Mouse (Mus musculus): ENCODE measurements around the gene Gse1. TPM values are rescaled to one million over a fixed set of nuclear protein-coding genes. Genes with fewer than 3 reads are reported as not detected.

The Gse1 gene
- polyA plus RNA-seq, 1 experiment: 17.1 TPM

DNA sequence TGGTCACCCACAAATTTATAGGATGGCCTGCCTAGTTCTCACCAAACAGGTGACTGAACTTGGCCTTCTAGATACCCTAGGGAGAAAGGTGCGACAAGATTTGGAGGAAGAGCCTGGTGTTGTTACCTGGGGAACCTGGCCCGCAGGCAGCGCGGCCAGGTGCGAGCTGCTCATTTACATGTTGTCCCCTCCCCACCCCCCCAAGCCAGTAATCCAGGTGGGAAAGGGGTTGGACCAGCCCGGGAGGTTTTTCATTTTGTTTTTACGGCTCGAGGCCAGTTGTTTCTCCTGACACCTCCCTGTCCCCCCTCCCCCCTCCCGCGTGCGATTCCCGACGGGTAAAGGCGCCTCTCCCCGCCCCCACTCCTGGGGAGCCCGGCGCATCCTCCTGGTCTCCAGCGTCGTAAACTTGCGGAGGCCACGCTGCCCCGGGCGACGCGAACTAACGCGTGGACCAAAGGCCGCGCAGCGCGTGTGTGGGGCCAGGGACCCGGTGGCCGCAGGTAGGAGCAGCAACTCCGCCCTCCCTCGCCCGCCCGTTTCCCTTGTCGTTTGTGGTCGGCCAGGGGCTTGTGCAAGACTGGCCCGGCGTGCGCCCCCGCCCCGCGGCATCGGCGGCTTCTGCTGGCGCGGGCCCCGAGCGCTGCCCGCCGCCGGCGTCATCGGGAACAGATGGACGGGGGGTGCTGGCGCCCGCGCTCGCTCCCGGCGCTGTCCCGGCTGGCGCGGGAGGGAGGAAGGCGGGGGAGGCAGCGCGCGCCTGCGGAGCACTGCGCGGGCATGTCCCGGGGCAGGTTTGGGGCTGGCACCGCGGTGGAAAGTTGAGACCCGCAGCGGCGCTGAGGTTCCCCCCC, 307.4 kb downstream of the Gse1 start:
- Histone ChIP-seq H3K9me3 (ENCODE audit: control insufficient read depth, low read length) (no peaks in the 10 kb centered on the region), H3K4me1 (ENCODE audit: control insufficient read depth) (peaks cover 92% of the 10 kb centered on the region), H3K4me3 (replicated peaks) (peak overlapping the region; percentile 94), H3K27me3 (ENCODE audit: control insufficient read depth) (peaks cover 2% of the 10 kb centered on the region; the same call in 1 of the 2 replicates), H3K36me3 (ENCODE audit: control insufficient read depth) (peaks cover 45% of the 10 kb centered on the region)
- TF ChIP-seq GATA1 (IDR thresholded peaks at IDR 0.05; ENCODE audit: low read length) (no peak), TAL1 (IDR thresholded peaks at IDR 0.05; ENCODE audit: low read length) (no peak)

DNA sequence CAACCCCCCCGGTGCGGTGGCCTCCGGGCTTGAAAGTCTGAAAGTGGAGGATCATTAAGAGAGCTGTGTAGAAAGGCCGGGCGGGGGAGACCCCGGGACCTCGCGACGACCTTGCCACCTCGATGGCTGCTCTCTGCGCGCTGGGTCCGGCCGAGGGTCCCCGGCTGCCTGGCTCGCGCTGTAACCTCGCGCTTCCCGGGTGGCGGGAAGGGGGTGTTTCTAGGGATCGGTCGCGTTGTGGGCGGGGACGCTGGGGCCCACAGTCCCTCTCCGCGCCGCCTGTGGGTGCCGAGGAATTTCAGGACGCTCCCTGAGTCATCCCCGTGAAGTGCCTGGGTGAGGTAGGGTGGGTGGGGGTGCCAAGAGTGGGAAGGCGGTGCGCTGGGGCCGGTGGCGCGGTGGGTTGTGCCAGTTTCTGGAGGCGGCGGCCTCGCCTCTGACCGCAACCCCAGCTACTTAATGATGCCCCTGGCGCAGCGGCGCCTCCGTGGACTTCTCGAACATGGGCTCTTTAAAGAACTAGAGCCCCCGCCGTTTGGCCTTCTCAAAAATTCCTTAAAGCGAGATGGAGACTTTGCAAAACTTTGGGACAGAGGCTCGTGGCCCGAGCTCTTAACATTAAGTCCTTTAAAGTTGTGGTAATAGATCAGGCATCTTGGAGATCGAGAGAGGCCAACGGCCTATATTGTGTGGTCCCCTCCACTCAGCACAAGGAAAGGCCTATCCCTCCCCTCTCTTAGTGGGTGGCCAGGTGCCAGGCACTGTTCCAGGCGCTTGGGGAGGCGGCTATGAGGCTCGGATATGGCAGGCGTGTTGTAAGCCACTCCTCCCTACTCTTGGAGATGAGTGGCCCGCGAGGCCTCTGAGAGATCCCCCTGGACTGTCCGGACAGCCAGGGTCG, 308.3 kb downstream of the Gse1 start:
- H3K27me3 ChIP-seq (ENCODE audit: control insufficient read depth): peaks cover 2% of the 10 kb centered on the region; the same call in 1 of the 2 replicates
- H3K9me3 ChIP-seq (ENCODE audit: control insufficient read depth, low read length): no peaks in the 10 kb centered on the region
- peaks cover 45% of the 10 kb centered on the region for H3K36me3 ChIP-seq (ENCODE audit: control insufficient read depth)
- H3K4me3 ChIP-seq (replicated peaks): peak overlapping the region; percentile 94
- peaks cover 93% of the 10 kb centered on the region for H3K4me1 ChIP-seq (ENCODE audit: control insufficient read depth)
- TF ChIP-seq GATA1 (IDR thresholded peaks at IDR 0.05; ENCODE audit: low read length): no peak
- TF ChIP-seq TAL1 (IDR thresholded peaks at IDR 0.05; ENCODE audit: low read length): no peak

DNA sequence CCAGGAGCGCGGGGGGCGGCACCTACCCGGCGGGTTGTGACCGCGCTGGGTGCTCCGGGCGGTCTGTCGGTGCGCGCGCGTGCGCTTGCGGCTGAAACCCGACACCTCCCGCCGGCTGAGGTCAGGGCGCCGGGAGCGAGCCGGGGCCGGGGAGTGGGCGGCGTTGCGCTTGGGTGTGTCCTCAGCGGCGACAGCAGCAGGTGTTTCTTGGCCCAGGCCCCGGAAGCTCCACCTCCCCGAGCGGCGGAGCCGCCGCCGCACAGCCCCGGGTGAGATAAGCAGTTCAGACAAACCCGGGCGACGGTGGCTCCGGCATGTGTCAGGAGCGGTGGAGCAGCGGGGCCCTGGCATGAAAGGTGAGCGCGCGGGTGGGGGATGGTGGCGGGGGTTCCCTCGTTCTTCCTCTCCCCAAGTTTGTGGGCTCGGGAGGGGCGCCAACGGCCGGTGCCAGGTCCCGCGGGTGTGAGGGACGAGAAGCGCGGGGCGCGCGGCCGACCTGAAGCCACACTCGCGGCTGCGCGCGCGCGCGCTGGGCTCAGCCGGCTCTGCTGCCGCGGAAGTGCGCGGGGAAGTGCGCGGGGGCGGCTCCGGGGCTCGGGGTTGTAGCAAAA, 309.1 kb downstream of the Gse1 start:
- TF ChIP-seq GATA1 (IDR thresholded peaks at IDR 0.05; ENCODE audit: low read length) (peak; percentile 66), TAL1 (IDR thresholded peaks at IDR 0.05; ENCODE audit: low read length) (no peak)
- H3K4me1 ChIP-seq (ENCODE audit: control insufficient read depth): peaks cover 93% of the 10 kb centered on the region
- peaks cover 50% of the 10 kb centered on the region for H3K36me3 ChIP-seq (ENCODE audit: control insufficient read depth)
- no peaks in the 10 kb centered on the region for H3K9me3 ChIP-seq (ENCODE audit: control insufficient read depth, low read length)
- H3K27me3 ChIP-seq (ENCODE audit: control insufficient read depth): peaks cover 2% of the 10 kb centered on the region; the same call in 1 of the 2 replicates
- peak overlapping the region; percentile 94 for H3K4me3 ChIP-seq (replicated peaks)

DNA sequence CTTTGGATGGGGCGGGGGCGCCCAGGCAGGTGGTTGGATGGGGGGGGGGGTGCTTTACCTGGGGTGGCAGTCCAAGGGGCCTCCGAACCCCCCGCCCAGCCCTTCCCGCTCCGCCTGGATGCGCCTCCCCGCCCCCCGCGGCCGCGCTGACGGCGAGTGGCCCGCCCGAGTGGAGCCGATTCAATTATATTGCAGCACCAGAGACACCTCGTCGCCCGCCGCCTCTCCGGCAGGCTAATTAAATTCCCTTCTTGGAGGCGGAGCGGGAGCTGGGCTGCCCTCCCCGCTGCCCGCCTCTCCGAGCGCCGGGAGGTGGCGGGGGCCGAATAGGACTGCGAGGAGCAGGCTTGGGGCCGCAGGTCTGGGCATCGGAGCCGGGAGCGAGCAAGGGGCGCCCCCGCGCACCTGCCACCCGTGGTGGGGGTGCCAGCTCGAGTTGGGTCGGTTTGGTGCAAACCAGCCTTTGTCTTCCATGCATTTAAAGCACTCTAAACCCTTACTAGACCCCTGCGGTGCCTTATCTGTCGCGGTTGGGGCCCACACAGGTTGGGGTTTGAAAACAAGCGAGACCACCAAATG, 309.7 kb downstream of the Gse1 start:
- H3K4me1 ChIP-seq (ENCODE audit: control insufficient read depth): peaks cover 93% of the 10 kb centered on the region
- no peaks in the 10 kb centered on the region for H3K9me3 ChIP-seq (ENCODE audit: control insufficient read depth, low read length)
- H3K4me3 ChIP-seq (replicated peaks): peak overlapping the region; percentile 94
- TF ChIP-seq TAL1 (IDR thresholded peaks at IDR 0.05; ENCODE audit: low read length): no peak
- TF ChIP-seq GATA1 (IDR thresholded peaks at IDR 0.05; ENCODE audit: low read length): no peak
- peaks cover 2% of the 10 kb centered on the region; the same call in 1 of the 2 replicates for H3K27me3 ChIP-seq (ENCODE audit: control insufficient read depth)
- H3K36me3 ChIP-seq (ENCODE audit: control insufficient read depth): peaks cover 56% of the 10 kb centered on the region

DNA sequence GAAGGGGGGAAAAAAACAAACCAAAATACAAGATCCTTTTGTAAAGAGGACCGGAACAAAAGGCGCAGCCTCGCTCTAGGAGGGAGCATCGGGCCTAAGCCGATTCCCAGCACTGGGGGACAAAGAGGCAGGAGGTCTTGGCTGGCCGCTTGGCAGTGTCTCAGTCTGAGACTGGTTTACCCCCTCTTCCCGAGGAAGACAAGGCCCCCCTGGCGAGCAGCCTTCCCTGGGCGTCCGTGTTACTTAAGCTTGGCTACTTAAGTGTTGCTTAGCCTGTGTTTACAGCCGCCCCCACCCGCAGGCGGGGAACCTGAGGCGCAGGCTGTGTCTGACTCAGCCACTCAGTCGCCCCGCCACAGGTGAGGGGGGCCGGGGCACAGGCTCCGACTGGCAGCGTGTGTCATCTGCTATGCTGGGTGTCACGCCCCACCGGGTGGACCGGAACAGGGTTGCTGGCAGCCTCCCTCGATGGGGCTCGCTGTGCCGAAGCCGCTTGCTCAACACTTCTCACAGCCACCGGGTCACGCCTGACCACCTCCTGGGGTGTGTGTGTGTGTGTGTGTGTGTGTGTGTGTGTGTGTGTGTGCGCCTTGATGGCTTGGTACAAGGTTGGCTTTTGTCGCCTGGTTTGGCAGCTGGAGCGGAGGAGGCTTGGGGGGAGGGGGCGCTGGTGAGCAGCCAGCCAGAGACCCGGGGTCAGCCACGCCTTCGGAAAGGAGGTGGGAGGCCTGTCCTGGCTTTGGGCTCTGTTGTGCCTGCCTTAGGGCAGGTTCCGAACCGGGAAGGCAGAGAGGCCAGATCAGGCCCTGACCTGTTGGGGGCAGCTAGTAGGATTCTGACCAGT, 310.4 kb downstream of the Gse1 start:
- Histone ChIP-seq H3K27me3 (ENCODE audit: control insufficient read depth) (no peaks in the 10 kb centered on the region), H3K4me1 (ENCODE audit: control insufficient read depth) (peaks cover 92% of the 10 kb centered on the region), H3K36me3 (ENCODE audit: control insufficient read depth) (peaks cover 56% of the 10 kb centered on the region), H3K4me3 (replicated peaks) (peak overlapping the region; percentile 94), H3K9me3 (ENCODE audit: control insufficient read depth, low read length) (no peaks in the 10 kb centered on the region)
- TF ChIP-seq GATA1 (IDR thresholded peaks at IDR 0.05; ENCODE audit: low read length) (no peak), TAL1 (IDR thresholded peaks at IDR 0.05; ENCODE audit: low read length) (no peak)

DNA sequence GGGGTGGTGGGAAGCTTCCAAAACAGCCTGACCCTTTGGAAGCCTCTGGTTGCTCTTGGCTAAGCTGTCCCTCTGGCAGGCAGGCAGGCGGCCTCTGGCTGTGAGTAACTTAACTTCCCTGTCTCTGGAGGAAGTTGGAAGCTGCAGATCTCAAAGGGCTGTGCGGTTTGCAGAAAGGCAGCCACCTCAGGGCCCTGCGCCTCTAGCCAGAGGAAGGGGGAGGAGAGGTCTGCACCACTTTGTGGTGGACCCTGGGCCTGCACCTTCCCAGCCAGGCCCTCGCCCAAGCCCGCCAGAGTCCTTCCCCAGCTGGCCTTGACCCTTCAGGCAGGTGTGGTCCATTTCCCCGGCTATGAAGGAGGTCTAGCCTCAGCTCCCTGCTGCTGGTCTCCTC, 311.1 kb downstream of the Gse1 start:
- Histone ChIP-seq H3K9me3 (ENCODE audit: control insufficient read depth, low read length) (no peaks in the 10 kb centered on the region), H3K27me3 (ENCODE audit: control insufficient read depth) (no peaks in the 10 kb centered on the region), H3K36me3 (ENCODE audit: control insufficient read depth) (peaks cover 57% of the 10 kb centered on the region), H3K4me3 (replicated peaks) (peak overlapping the region; percentile 94), H3K4me1 (ENCODE audit: control insufficient read depth) (peaks cover 92% of the 10 kb centered on the region)
- no peak for TF ChIP-seq TAL1 (IDR thresholded peaks at IDR 0.05; ENCODE audit: low read length)
- no peak for TF ChIP-seq GATA1 (IDR thresholded peaks at IDR 0.05; ENCODE audit: low read length)

DNA sequence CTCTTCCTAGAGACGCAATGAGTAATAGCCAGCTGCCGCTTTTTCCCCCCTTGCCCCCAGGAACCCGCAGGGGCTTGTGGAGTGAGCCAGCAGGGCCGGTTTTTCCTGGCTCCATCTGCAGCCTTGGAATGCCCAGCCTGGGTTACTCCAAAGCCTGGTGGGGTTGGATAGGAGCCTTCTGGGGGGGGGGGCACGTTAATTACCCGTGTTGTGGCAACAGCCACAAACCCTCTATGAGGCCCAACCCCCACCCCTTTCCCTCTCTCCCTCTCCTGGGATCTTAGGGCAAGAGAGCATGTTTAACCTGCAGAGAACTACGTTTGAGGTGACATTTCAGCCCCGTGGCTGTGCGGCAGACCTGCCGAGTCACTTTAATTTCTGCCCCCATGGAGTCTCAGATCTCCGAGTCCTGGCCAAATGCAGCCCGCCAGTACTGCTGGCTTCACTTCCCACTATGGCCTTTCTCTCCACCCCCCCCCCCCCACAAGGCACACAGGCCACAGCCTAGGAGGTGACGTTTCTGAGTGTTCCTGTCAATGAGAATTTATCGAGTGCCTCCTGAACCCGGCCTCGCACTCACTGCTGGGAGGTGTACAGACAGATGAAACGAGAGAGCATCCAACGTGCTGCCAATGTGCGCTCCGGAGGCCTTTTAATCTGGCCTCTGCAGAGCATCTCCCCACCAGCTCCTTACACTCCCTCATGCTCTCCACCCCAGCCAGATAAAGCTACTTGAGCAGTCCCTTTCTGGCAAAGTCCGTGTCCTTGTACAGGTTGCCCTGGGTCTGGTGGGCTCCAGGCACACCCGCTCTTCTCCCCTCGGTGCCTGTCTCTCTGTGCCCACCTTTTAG, 311.7 kb downstream of the Gse1 start:
- Histone ChIP-seq H3K36me3 (ENCODE audit: control insufficient read depth) (peaks cover 59% of the 10 kb centered on the region), H3K4me1 (ENCODE audit: control insufficient read depth) (peaks cover 91% of the 10 kb centered on the region), H3K4me3 (replicated peaks) (peak overlapping the region; percentile 94), H3K9me3 (ENCODE audit: control insufficient read depth, low read length) (no peaks in the 10 kb centered on the region), H3K27me3 (ENCODE audit: control insufficient read depth) (no peaks in the 10 kb centered on the region)
- TF ChIP-seq TAL1 (IDR thresholded peaks at IDR 0.05; ENCODE audit: low read length): peak; percentile 62; the same call in 2 of the 3 replicates
- no peak for TF ChIP-seq GATA1 (IDR thresholded peaks at IDR 0.05; ENCODE audit: low read length)
